Mouse (Mus musculus): ENCODE measurements around the gene Elp4. TPM values are rescaled to one million over a fixed set of nuclear protein-coding genes. Genes with fewer than 3 reads are reported as not detected.

The Elp4 gene
- polyA plus RNA-seq, 1 experiment from 2014 or later = 22.8 TPM

- no peak overlapping the region for H3K27ac ChIP-seq
- H3K4me2 ChIP-seq (ENCODE audit: low read length) = no peak overlapping the region
- H3K36me3 ChIP-seq (ENCODE audit: insufficient read depth, low read length) = no peaks in the 10 kb centered on the region
- H3K4me3 ChIP-seq (replicated peaks; ENCODE audit: low read depth, low read length) = no peak overlapping the region
- no peak overlapping the region for H3K9ac ChIP-seq (ENCODE audit: low read depth, low read length)
- TF ChIP-seq CTCF (IDR thresholded peaks at IDR 0.05; ENCODE audit: low read depth) = no peak
- no peak for ATAC-seq (replicated peaks; ENCODE audit: low FRiP score, low read depth)
- no peaks in the 10 kb centered on the region for H3K4me1 ChIP-seq (replicated peaks; ENCODE audit: insufficient read depth, low read length)
- 21% methylated on average over 10 of the region's 10 CpGs for WGBS
- H3K27me3 ChIP-seq (ENCODE audit: insufficient read depth, low read length) = peaks cover 63% of the 10 kb centered on the region
- no peaks in the 10 kb centered on the region for H3K9me3 ChIP-seq (replicated peaks; ENCODE audit: low read length)
- no peak for DNase-seq (ENCODE audit: low spot score)
Measured at GRCm38 (mm10) chr2:105691296-105691695, 213.1 kb downstream of the Elp4 start.

- no peak overlapping the region for H3K4me3 ChIP-seq (replicated peaks; ENCODE audit: low read depth, low read length)
- ATAC-seq (replicated peaks; ENCODE audit: low FRiP score, low read depth) = no peak
- DNase-seq (ENCODE audit: low spot score) = no peak
Measured at GRCm38 (mm10) chr2:105689771-105690639, 214.4 kb downstream of the Elp4 start.

GRCm38 (mm10) chr2:105689304-105689770 is 215.0 kb downstream of the Elp4 start:
- WGBS = 2% methylated on average over 15 of the region's 15 CpGs
- no peak overlapping the region for H3K4me2 ChIP-seq (ENCODE audit: low read length)

More at GRCm38 (mm10) chr2:105689771-105690639, 214.4 kb downstream of the Elp4 start:
- peaks cover 76% of the 10 kb centered on the region for H3K27me3 ChIP-seq (ENCODE audit: insufficient read depth, low read length)
- no peaks in the 10 kb centered on the region for H3K4me1 ChIP-seq (replicated peaks; ENCODE audit: insufficient read depth, low read length)
- 5% methylated on average over 28 of the region's 28 CpGs for WGBS
- no peaks in the 10 kb centered on the region for H3K36me3 ChIP-seq (ENCODE audit: insufficient read depth, low read length)
- no peak overlapping the region for H3K9ac ChIP-seq (ENCODE audit: low read depth, low read length)
- no peak overlapping the region for H3K4me2 ChIP-seq (ENCODE audit: low read length)
- no peaks in the 10 kb centered on the region for H3K9me3 ChIP-seq (replicated peaks; ENCODE audit: low read length)
- H3K27ac ChIP-seq = no peak overlapping the region
- no peak for TF ChIP-seq CTCF (IDR thresholded peaks at IDR 0.05; ENCODE audit: low read depth)

GRCm38 (mm10) chr2:105688436-105689303 is 215.7 kb downstream of the Elp4 start:
- WGBS = 2% methylated on average over 25 of the region's 25 CpGs
- Histone ChIP-seq H3K9me3 (replicated peaks; ENCODE audit: low read length) (no peaks in the 10 kb centered on the region), H3K4me1 (replicated peaks; ENCODE audit: insufficient read depth, low read length) (no peaks in the 10 kb centered on the region), H3K27ac (no peak overlapping the region), H3K4me2 (ENCODE audit: low read length) (peak overlapping the region; percentile 29), H3K9ac (ENCODE audit: low read depth, low read length) (no peak overlapping the region), H3K36me3 (ENCODE audit: insufficient read depth, low read length) (no peaks in the 10 kb centered on the region), H3K27me3 (ENCODE audit: insufficient read depth, low read length) (peaks cover 88% of the 10 kb centered on the region), H3K4me3 (replicated peaks; ENCODE audit: low read depth, low read length) (peak overlapping the region; percentile 16)
- no peak for TF ChIP-seq CTCF (IDR thresholded peaks at IDR 0.05; ENCODE audit: low read depth)
- no peak for DNase-seq (ENCODE audit: low spot score)
- ATAC-seq (replicated peaks; ENCODE audit: low FRiP score, low read depth) = no peak

More at GRCm38 (mm10) chr2:105689304-105689770, 215.0 kb downstream of the Elp4 start:
- Histone ChIP-seq H3K9me3 (replicated peaks; ENCODE audit: low read length) (no peaks in the 10 kb centered on the region), H3K36me3 (ENCODE audit: insufficient read depth, low read length) (no peaks in the 10 kb centered on the region), H3K9ac (ENCODE audit: low read depth, low read length) (no peak overlapping the region), H3K27me3 (ENCODE audit: insufficient read depth, low read length) (peaks cover 82% of the 10 kb centered on the region), H3K4me1 (replicated peaks; ENCODE audit: insufficient read depth, low read length) (no peaks in the 10 kb centered on the region), H3K27ac (no peak overlapping the region), H3K4me3 (replicated peaks; ENCODE audit: low read depth, low read length) (no peak overlapping the region)
- ATAC-seq (replicated peaks; ENCODE audit: low FRiP score, low read depth) (no peak), DNase-seq (ENCODE audit: low spot score) (no peak)
- no peak for TF ChIP-seq CTCF (IDR thresholded peaks at IDR 0.05; ENCODE audit: low read depth)

GRCm38 (mm10) chr2:105688011-105688410 is 216.4 kb downstream of the Elp4 start:
- peak overlapping the region; percentile 29 for H3K4me2 ChIP-seq (ENCODE audit: low read length)
- no peak for TF ChIP-seq CTCF (IDR thresholded peaks at IDR 0.05; ENCODE audit: low read depth)
- no peaks in the 10 kb centered on the region for H3K9me3 ChIP-seq (replicated peaks; ENCODE audit: low read length)
- peaks cover 93% of the 10 kb centered on the region for H3K27me3 ChIP-seq (ENCODE audit: insufficient read depth, low read length)
- no peaks in the 10 kb centered on the region for H3K36me3 ChIP-seq (ENCODE audit: insufficient read depth, low read length)
- no peak overlapping the region for H3K9ac ChIP-seq (ENCODE audit: low read depth, low read length)
- 2% methylated on average over 17 of the region's 17 CpGs for WGBS
- DNase-seq (ENCODE audit: low spot score) = no peak
- H3K4me1 ChIP-seq (replicated peaks; ENCODE audit: insufficient read depth, low read length) = no peaks in the 10 kb centered on the region
- peak overlapping the region; percentile 16 for H3K4me3 ChIP-seq (replicated peaks; ENCODE audit: low read depth, low read length)
- no peak for ATAC-seq (replicated peaks; ENCODE audit: low FRiP score, low read depth)
- H3K27ac ChIP-seq = no peak overlapping the region

Measured in kidney, postnatal 0 days (tissue).